Mouse (Mus musculus): ENCODE results near the gene Gngt2. TPM values are rescaled to one million over a fixed set of nuclear protein-coding genes. Genes with fewer than 3 reads are reported as not detected.

Gene Gngt2
- 2.4 and 3.6 TPM in 2 replicates for polyA plus RNA-seq (2012; rRNA removed)

DNA sequence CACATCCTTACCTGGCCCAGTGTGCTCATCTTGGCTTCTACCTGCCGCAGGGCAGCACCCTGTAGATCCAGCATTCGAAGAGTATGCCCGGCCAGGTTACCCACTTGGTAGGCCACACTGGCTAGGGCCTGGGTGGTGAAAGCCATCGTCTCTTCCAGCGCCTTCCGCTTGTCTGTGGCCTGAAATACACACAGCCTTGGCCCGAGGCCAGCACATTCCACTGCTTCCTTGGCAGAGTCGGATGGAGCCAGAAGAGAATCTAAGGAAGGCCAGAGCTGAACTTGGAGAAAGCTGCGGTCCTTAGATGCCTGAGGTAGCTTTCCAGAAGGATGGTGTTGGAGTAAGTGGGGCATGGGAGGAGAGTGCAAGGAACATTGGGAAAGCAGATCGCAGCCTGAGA lies at the start of gene Gngt2:
Gene Gngt2, plus strand, starts transcription at position 158 of the 400 bp plus-strand sequence.

DNA sequence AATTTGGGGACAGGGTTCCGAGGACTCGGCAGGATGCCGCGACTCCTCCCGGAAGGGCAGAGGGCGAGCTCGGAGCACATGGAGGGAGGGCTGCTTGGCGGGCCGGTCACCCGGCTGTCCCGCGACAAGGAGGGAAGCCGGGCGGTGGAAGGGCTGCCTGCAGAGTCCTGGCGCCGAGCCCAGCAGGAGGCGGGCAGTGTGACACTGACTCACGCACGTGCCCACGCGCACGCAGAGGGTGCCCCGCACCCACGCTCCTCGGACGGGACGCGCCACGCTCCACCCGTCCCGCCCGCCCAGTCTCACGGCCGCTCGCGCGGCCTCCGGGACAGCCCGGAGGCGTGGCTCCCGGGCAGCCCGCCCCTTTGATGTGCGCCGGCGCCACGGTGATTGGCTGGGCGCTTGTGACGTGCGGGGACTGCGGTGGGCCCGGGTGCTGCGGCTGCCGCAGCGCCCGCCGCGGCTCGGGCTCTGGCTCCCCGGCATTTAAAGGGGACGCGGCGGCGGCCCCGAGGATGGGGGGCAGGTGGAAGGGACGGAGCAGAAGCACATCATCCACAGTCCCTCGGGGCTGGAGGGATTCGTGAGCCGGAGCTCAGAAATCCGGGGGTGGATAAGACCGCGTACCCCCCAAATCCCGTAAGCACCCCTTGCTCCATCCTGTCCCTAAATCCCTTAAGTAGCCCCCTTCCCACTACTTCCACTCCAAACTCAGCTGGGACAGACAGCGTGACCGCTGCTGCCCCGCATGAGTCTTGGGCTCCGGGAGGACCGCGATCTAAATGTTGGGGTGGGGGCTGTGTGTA lies 12.7 kb upstream of the Gngt2 start, which contains the start of gene Phospho1:
Gene Phospho1, plus strand, starts transcription at position 429 of the 806 bp plus-strand sequence.

DNA sequence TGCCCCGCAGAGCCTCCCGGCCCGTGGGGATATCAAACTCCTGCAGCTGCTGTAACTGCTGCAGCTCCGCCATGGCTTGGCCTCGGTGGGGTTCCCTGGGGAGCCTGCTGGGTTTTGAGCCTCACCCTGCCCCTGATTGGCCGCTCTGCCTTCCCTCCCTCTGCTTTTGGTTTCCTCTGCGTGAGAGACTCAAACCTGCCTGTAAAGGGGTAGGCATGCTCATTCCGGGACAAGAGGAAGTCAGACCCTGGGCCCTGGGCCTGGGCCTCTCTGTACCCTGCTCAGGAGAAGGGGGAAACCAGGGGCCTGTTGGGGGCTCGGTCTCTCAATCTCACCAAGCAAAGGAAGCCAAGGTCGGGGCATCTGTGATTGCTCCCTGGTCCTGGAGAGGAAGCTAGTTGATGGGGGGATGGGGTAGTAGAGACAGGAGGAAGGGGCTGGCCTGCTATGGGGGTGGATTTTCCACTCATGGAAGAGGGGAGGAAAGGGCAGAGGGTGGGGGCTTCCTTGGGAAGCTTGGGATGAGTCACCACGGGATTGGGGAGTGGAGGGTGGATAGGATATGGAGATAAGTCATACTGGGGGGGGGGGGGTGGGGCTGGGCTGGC lies 5.2 kb downstream of the Gngt2 start, which contains the start of gene Abi3:
Gene Abi3, minus strand, starts transcription at position 403 of the 608 bp plus-strand sequence.

Other genes with a start within 250 kb of the Gngt2 start
- gene Ngfr, start 249.5 kb upstream of the Gngt2 start, polyA plus RNA-seq (2012; rRNA removed), result 40.6 and 81.6 TPM in 2 replicates
- gene Phb, start 170.3 kb upstream of the Gngt2 start, polyA plus RNA-seq (2012; rRNA removed), result 94.8 and 153 TPM in 2 replicates
- 22.4 and 35.5 TPM in 2 replicates for gene Zfp652, start 124.5 kb upstream of the Gngt2 start, polyA plus RNA-seq (2012; rRNA removed)
- gene B130006D01Rik, start 113.6 kb upstream of the Gngt2 start, polyA plus RNA-seq (2012; rRNA removed), result not detected in 2 replicates
- gene Phospho1, start 12.7 kb upstream of the Gngt2 start, polyA plus RNA-seq (2012; rRNA removed), result 26.5 and 29.5 TPM in 2 replicates
- gene Abi3, start 5.3 kb downstream of the Gngt2 start, polyA plus RNA-seq (2012; rRNA removed), result 33.4 and 37.7 TPM in 2 replicates
- 0.29 and 0.42 TPM in 2 replicates for gene B4galnt2, start 77.7 kb downstream of the Gngt2 start, polyA plus RNA-seq (2012; rRNA removed)
- 0.13 and 0.19 TPM in 2 replicates for gene Igf2bp1, start 168.7 kb downstream of the Gngt2 start, polyA plus RNA-seq (2012; rRNA removed)
- not detected in 2 replicates for gene Gip, start 187.3 kb downstream of the Gngt2 start, polyA plus RNA-seq (2012; rRNA removed)
- gene Snf8, start 197.7 kb downstream of the Gngt2 start, polyA plus RNA-seq (2012; rRNA removed), result 20.0 and 22.1 TPM in 2 replicates
- gene Ube2z, start 228.2 kb downstream of the Gngt2 start, polyA plus RNA-seq (2012; rRNA removed), result 38.8 and 39.7 TPM in 2 replicates
- 450 and 554 TPM in 2 replicates for gene Atp5g1, start 238.5 kb downstream of the Gngt2 start, polyA plus RNA-seq (2012; rRNA removed)